Comparison of ENCODE assay signal across 10 mouse cellular contexts in the genomic region with DNA sequence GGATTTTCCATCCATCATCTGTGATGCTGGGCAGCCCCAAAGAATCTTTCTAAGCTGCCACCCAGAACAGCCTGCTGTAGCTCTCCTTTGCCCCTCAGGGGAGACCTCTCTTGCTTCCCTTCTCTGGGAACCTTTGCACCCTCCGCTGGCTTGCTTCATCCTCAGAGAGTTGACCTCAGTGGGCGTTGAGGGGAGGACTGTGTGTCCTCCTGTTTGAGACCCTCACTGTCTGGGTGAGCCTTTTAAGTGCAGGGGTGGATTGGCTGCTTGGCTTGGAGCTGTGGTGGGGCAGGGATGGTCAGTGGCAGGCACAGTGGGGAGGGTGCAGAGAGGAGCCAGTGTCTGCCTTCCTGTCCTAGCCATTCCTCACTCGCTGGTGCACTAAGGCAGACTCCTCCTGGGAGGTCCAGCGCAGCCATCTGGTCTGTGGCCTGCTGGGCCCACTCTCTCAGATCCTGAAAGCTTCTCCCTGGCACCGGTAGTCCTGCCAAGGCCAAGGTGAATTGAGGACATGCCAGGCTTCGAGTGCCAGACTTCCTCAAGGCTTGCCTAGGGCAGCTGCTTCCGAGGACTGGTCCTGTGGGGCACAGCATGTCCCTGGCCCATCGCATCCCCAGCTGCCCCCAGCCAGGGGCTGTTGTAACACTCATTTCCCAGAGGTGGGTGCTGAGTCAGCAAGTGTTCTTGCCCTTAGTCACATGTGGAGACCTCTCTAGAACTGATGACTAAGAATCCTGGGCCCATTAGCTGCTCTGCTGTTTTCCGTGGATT. TPM values are rescaled to one million over a fixed set of nuclear protein-coding genes. Genes with fewer than 3 reads are reported as not detected.
DNase-seq lines count a peak whose midpoint lies in the region; ATAC-seq lines count a peak whose summit lies in the region.
"Had no signal": no experiment of that assay in that cellular context is flagged by ENCODE, and none has a peak within 500 bp of the region (broad histone marks: within the 10 kb centered on the region; RNA-seq: fewer than 3 reads in every experiment).

No protein-coding gene starts in this region.

- H3K4me3 ChIP-seq in kidney, embryonic 14.5 days (ENCODE audit: low read length): no peak overlapping the region
- H3K4me3 ChIP-seq in intestine, embryonic 15.5 days (replicated peaks): no peak overlapping the region
- H3K4me3 ChIP-seq: embryonic facial prominence, embryonic 15.5 days; left cerebral cortex, adult 2 months had no signal

- H3K4me2 ChIP-seq in kidney, embryonic 14.5 days (replicated peaks; ENCODE audit: low read depth, low read length): no peak overlapping the region
- H3K4me2 ChIP-seq in intestine, embryonic 15.5 days (replicated peaks): no peak overlapping the region
- H3K4me2 ChIP-seq: embryonic facial prominence, embryonic 15.5 days had no signal

- no peaks in the 10 kb centered on the region for H3K27me3 ChIP-seq in kidney, embryonic 14.5 days (ENCODE audit: control insufficient read depth, insufficient read depth, low read length)
- H3K27me3 ChIP-seq in intestine, embryonic 15.5 days (replicated peaks): no peaks in the 10 kb centered on the region
- H3K27me3 ChIP-seq: embryonic facial prominence, embryonic 15.5 days had no signal

- no peak for ATAC-seq in kidney, embryonic 14.5 days (ENCODE audit: low FRiP score, low TSS enrichment)
- no peak for ATAC-seq in megakaryocyte progenitor cell, adult 5-6 weeks (replicated peaks; ENCODE audit: poor library complexity)
- no peak for ATAC-seq in intestine, embryonic 15.5 days

- no peaks in the 10 kb centered on the region for H3K9me3 ChIP-seq in kidney, embryonic 14.5 days (ENCODE audit: control insufficient read depth, low read length)
- no peaks in the 10 kb centered on the region for H3K9me3 ChIP-seq in intestine, embryonic 15.5 days
- H3K9me3 ChIP-seq: embryonic facial prominence, embryonic 15.5 days had no signal

- H3K4me1 ChIP-seq in kidney, embryonic 14.5 days (ENCODE audit: control insufficient read depth, insufficient read depth, low read length): peaks cover 1% of the 10 kb centered on the region; the same call in 1 of the 2 replicates
- H3K4me1 ChIP-seq in intestine, embryonic 15.5 days (replicated peaks): peaks cover 10% of the 10 kb centered on the region

- H3K9ac ChIP-seq in kidney, embryonic 14.5 days (ENCODE audit: low read depth, low read length): no peak overlapping the region
- no peak overlapping the region for H3K9ac ChIP-seq in intestine, embryonic 15.5 days
- H3K9ac ChIP-seq: embryonic facial prominence, embryonic 15.5 days had no signal

- H3K36me3 ChIP-seq in kidney, embryonic 14.5 days (ENCODE audit: control insufficient read depth, insufficient read depth, low read length): no peaks in the 10 kb centered on the region
- H3K36me3 ChIP-seq in intestine, embryonic 15.5 days: no peaks in the 10 kb centered on the region
- H3K36me3 ChIP-seq: embryonic facial prominence, embryonic 15.5 days had no signal

- WGBS in kidney, embryonic 14.5 days: 56% methylated on average over 9 of the region's 9 CpGs
- WGBS in intestine, embryonic 15.5 days: 63% methylated on average over 9 of the region's 9 CpGs

- DNase-seq in kidney, adult 11 months: peak; percentile 89
- DNase-seq in Muller cell, postnatal 12 days (ENCODE audit: inconsistent ontology term): peak; percentile 78
- DNase-seq in cerebellum, postnatal 14 days: peak; percentile 97 to 98
- peak; percentile 86 for DNase-seq in kidney, adult 9 months
- no peak for DNase-seq in c-Kit-positive CD71-positive TER-119-positive erythroid progenitor cells, embryonic 14.5 days (ENCODE audit: low spot score)

- no peak overlapping the region for H3K27ac ChIP-seq in kidney, embryonic 14.5 days (ENCODE audit: low read depth, low read length)
- no peak overlapping the region for H3K27ac ChIP-seq in intestine, embryonic 15.5 days
- H3K27ac ChIP-seq: embryonic facial prominence, embryonic 15.5 days; left cerebral cortex, adult 2 months had no signal

RNA-seq across cellular contexts. Expression of a gene that starts 5.7 kb away (rescaled TPM):
- not detected in 2 replicates for polyA plus RNA-seq in kidney, embryonic 14.5 days (2014; fragmentation: Nextera tagmentation; extraction: Ambion mirVana)
- total RNA-seq in megakaryocyte progenitor cell, adult 5-6 weeks (2015): not detected in 2 replicates
- total RNA-seq in megakaryocyte progenitor cell, adult 5-6 weeks (2017): not detected in 2 replicates
- 7.6 and 9.7 TPM in 2 replicates for polyA plus RNA-seq in intestine, embryonic 15.5 days (2015; fragmentation: Nextera tagmentation; extraction: Ambion mirVana)
- total RNA-seq: left cerebral cortex, adult 2 months had no signal
- polyA plus RNA-seq: embryonic facial prominence, embryonic 15.5 days had no signal

RNA-seq across cellular contexts. Expression of a gene that starts 15.5 kb away (rescaled TPM):
- 2.2 and 2.4 TPM in 2 replicates for polyA plus RNA-seq in kidney, embryonic 14.5 days (2014; fragmentation: Nextera tagmentation; extraction: Ambion mirVana)
- not detected in 2 replicates for total RNA-seq in megakaryocyte progenitor cell, adult 5-6 weeks (2015)
- not detected in 2 replicates for total RNA-seq in megakaryocyte progenitor cell, adult 5-6 weeks (2017)
- polyA plus RNA-seq in intestine, embryonic 15.5 days (2015; fragmentation: Nextera tagmentation; extraction: Ambion mirVana): 0.33 and 0.46 TPM in 2 replicates

RNA-seq across cellular contexts. Expression of a gene that starts 17.6 kb away (rescaled TPM):
- polyA plus RNA-seq in kidney, embryonic 14.5 days (2014; fragmentation: Nextera tagmentation; extraction: Ambion mirVana): 10.0 and 16.7 TPM in 2 replicates
- 0.56 and 2.3 TPM in 2 replicates for total RNA-seq in megakaryocyte progenitor cell, adult 5-6 weeks (2015)
- total RNA-seq in megakaryocyte progenitor cell, adult 5-6 weeks (2017): 0.98 and 2.1 TPM in 2 replicates
- polyA plus RNA-seq in intestine, embryonic 15.5 days (2015; fragmentation: Nextera tagmentation; extraction: Ambion mirVana): 11.8 and 15.0 TPM in 2 replicates

RNA-seq across cellular contexts. Expression of a gene that starts 53.5 kb away (rescaled TPM):
- polyA plus RNA-seq in kidney, embryonic 14.5 days (2014; fragmentation: Nextera tagmentation; extraction: Ambion mirVana): 40.7 and 43.4 TPM in 2 replicates
- total RNA-seq in megakaryocyte progenitor cell, adult 5-6 weeks (2015): not detected in 2 replicates
- total RNA-seq in megakaryocyte progenitor cell, adult 5-6 weeks (2017): not detected in 2 replicates
- polyA plus RNA-seq in intestine, embryonic 15.5 days (2015; fragmentation: Nextera tagmentation; extraction: Ambion mirVana): 20.0 and 21.6 TPM in 2 replicates
